Mouse (Mus musculus) cortical plate, adult 2 months (tissue): ENCODE measurements around the gene Ezh1. TPM values are rescaled to one million over a fixed set of nuclear protein-coding genes. Genes with fewer than 3 reads are reported as not detected.

Experiments used
- H3K27ac ChIP-seq: fragments of 200-500 bp; 2 replicates; pipeline ENCODE4 v1.5.1; 2012; ENCODE audit warnings: low read length, control low read depth, inconsistent platforms; ENCODE audit not compliant: insufficient read depth
- H3K4me1 ChIP-seq: fragments of 200-500 bp; 2 replicates; pipeline ENCODE4 v1.6.1; 2011; ENCODE audit warnings: low read length; ENCODE audit not compliant: control insufficient read depth, insufficient read depth
- H3K4me3 ChIP-seq: fragments of 200-500 bp; 2 replicates; pipeline ENCODE4 v1.5.1; 2011; ENCODE audit warnings: mild to moderate bottlenecking, low read length, control low read depth; ENCODE audit not compliant: insufficient read depth
- CTCF ChIP-seq: fragments of 200-500 bp; IDR thresholded peaks from 2 replicates; pipeline ENCODE4 v1.5.1; 2011; ENCODE audit warnings: mild to moderate bottlenecking, control low read depth, low read length; ENCODE audit not compliant: insufficient read depth; ENCODE audit errors: extremely low read depth
- POLR2A ChIP-seq: fragments of 200-500 bp; IDR thresholded peaks from 2 replicates; pipeline ENCODE4 v1.6.1; 2011; ENCODE audit warnings: mild to moderate bottlenecking, low read length, control low read depth; ENCODE audit not compliant: insufficient read depth; ENCODE audit errors: extremely low read depth
- polyA plus RNA-seq: library from polyadenylated mRNA; depleted of rRNA; stranded (reverse); fragments of >200 nt; gene quantifications from 2 replicates; pipeline ENCODE4 v1.2.3, GENCODE M21; 2012; rRNA removed

Gene Ezh1
- polyA plus RNA-seq, 1 experiment: 51.9 TPM

GRCm38 (mm10) chr11:101148751-101149150, 77.5 kb downstream of the Ezh1 start:
- H3K27ac ChIP-seq: 0 out of 2 replicates have a peak overlapping the region, but pooled peaks have one; percentile 43
- H3K4me3 ChIP-seq: no peak overlapping the region
- TF ChIP-seq CTCF: no peak
- no peak for TF ChIP-seq POLR2A

GRCm38 (mm10) chr11:101146377-101146776, 79.9 kb downstream of the Ezh1 start:
- Histone ChIP-seq H3K4me3 (no peak overlapping the region), H3K4me1 (no peaks in the 10 kb centered on the region), H3K27ac (no peak overlapping the region)
- TF ChIP-seq CTCF: no peak
- TF ChIP-seq POLR2A: no peak

More at GRCm38 (mm10) chr11:101148751-101149150, 77.5 kb downstream of the Ezh1 start:
- H3K4me1 ChIP-seq: no peaks in the 10 kb centered on the region

- H3K27ac ChIP-seq: no peak overlapping the region
- no peaks in the 10 kb centered on the region for H3K4me1 ChIP-seq
- 0 out of 2 replicates have a peak overlapping the region, but pooled peaks have one; percentile 1 for H3K4me3 ChIP-seq
- TF ChIP-seq CTCF: no peak
- no peak for TF ChIP-seq POLR2A
These were observed 82.7 kb downstream of the Ezh1 start for GRCm38 (mm10) chr11:101143338-101144225.

- Histone ChIP-seq H3K4me1 (no peaks in the 10 kb centered on the region), H3K4me3 (no peak overlapping the region), H3K27ac (no peak overlapping the region)
- TF ChIP-seq CTCF: no peak
- TF ChIP-seq POLR2A: no peak
These were observed 83.9 kb downstream of the Ezh1 start for GRCm38 (mm10) chr11:101142215-101142967.

Other genes with a start within 250 kb of the Ezh1 start
- 333 and 341 TPM in 2 replicates for gene Atp6v0a1, start 217.0 kb downstream of the Ezh1 start, polyA plus RNA-seq
- gene Naglu, start 156.5 kb downstream of the Ezh1 start, polyA plus RNA-seq: 10.3 and 10.7 TPM in 2 replicates
- gene Hsd17b1, start 148.1 kb downstream of the Ezh1 start, polyA plus RNA-seq: 0.21 and 0.42 TPM in 2 replicates
- 34.4 and 35.4 TPM in 2 replicates for gene Coasy, start 143.9 kb downstream of the Ezh1 start, polyA plus RNA-seq
- gene Mlx, start 139.2 kb downstream of the Ezh1 start, polyA plus RNA-seq: 46.9 and 53.1 TPM in 2 replicates
- gene Psmc3ip, start 131.0 kb downstream of the Ezh1 start, polyA plus RNA-seq: 3.5 and 3.8 TPM in 2 replicates
- gene Retreg3, start 106.6 kb downstream of the Ezh1 start, polyA plus RNA-seq: 63.2 and 65.7 TPM in 2 replicates
- 15.2 and 15.3 TPM in 2 replicates for gene Tubg1, start 106.5 kb downstream of the Ezh1 start, polyA plus RNA-seq
- 57.9 and 61.0 TPM in 2 replicates for gene Tubg2, start 70.6 kb downstream of the Ezh1 start, polyA plus RNA-seq
- gene Cntnap1, start 55.9 kb downstream of the Ezh1 start, polyA plus RNA-seq: 89.5 and 92.4 TPM in 2 replicates
- gene Plekhh3, start 55.1 kb downstream of the Ezh1 start, polyA plus RNA-seq: 15.1 and 15.8 TPM in 2 replicates
- gene Ccr10, start 51.0 kb downstream of the Ezh1 start, polyA plus RNA-seq: 0.23 and 0.36 TPM in 2 replicates
- gene Ramp2, start 19.6 kb upstream of the Ezh1 start, polyA plus RNA-seq: 65.8 and 69.6 TPM in 2 replicates
- 55.6 and 58.8 TPM in 2 replicates for gene Vps25, start 27.2 kb upstream of the Ezh1 start, polyA plus RNA-seq
- 2.5 and 3.3 TPM in 2 replicates for gene Wnk4, start 34.1 kb upstream of the Ezh1 start, polyA plus RNA-seq
- 0.56 and 0.70 TPM in 2 replicates for gene Cntd1, start 52.5 kb upstream of the Ezh1 start, polyA plus RNA-seq
- gene Coa3, start 52.7 kb upstream of the Ezh1 start, polyA plus RNA-seq: 150 and 156 TPM in 2 replicates
- gene Becn1, start 75.8 kb upstream of the Ezh1 start, polyA plus RNA-seq: 169 and 181 TPM in 2 replicates
- 99.9 and 107 TPM in 2 replicates for gene Psme3, start 89.8 kb upstream of the Ezh1 start, polyA plus RNA-seq
- gene Aoc2, start 98.6 kb upstream of the Ezh1 start, polyA plus RNA-seq: 3.7 and 4.0 TPM in 2 replicates
- gene Aoc3, start 104.1 kb upstream of the Ezh1 start, polyA plus RNA-seq: 0.64 and 0.94 TPM in 2 replicates
- 0.06 TPM in 1 of 2 replicates, not detected in the other for gene G6pc, start 141.1 kb upstream of the Ezh1 start, polyA plus RNA-seq
- gene Aarsd1, start 191.2 kb upstream of the Ezh1 start, polyA plus RNA-seq: 51.3 and 52.7 TPM in 2 replicates
- 4.4 and 4.7 TPM in 2 replicates for gene Gm27029, start 198.3 kb upstream of the Ezh1 start, polyA plus RNA-seq
- 35.2 and 38.8 TPM in 2 replicates for gene Rundc1, start 198.6 kb upstream of the Ezh1 start, polyA plus RNA-seq
- gene Ptges3l, start 198.9 kb upstream of the Ezh1 start, polyA plus RNA-seq: 7.5 and 7.7 TPM in 2 replicates
- gene Rpl27, start 215.8 kb upstream of the Ezh1 start, polyA plus RNA-seq: 397 and 424 TPM in 2 replicates
- gene Ifi35, start 221.9 kb upstream of the Ezh1 start, polyA plus RNA-seq: 6.8 and 7.3 TPM in 2 replicates
- gene Rnd2, start 238.5 kb upstream of the Ezh1 start, polyA plus RNA-seq: 162 and 179 TPM in 2 replicates
- 27.6 and 33.5 TPM in 2 replicates for gene Vat1, start 239.8 kb upstream of the Ezh1 start, polyA plus RNA-seq